Mouse (Mus musculus) spleen, adult 2 months (tissue): ENCODE results near the gene Il1rl2. TPM values are rescaled to one million over a fixed set of nuclear protein-coding genes. Genes with fewer than 3 reads are reported as not detected.

Source experiments
- DNase-seq, 2 experiments: peaks; one replicate each; pipeline versions ENCODE4 v3.0.0 to v3.0.0-alpha.2; 2012 to 2021; ENCODE audit warnings: low spot score in 2 of 2, low read depth in 1 of 2
- H3K27ac ChIP-seq: fragments of 200-500 bp; 2 replicates; pipeline ENCODE4 v1.5.1; 2012; ENCODE audit warnings: low read length, inconsistent platforms; ENCODE audit not compliant: insufficient read depth
- H3K27me3 ChIP-seq: fragments of 200-500 bp; 2 replicates; pipeline ENCODE4 v1.6.1; 2012; ENCODE audit warnings: mild to moderate bottlenecking, moderate library complexity, low read length, inconsistent platforms; ENCODE audit not compliant: control insufficient read depth, insufficient read depth
- H3K36me3 ChIP-seq: fragments of 200-500 bp; 2 replicates; pipeline ENCODE4 v1.6.1; 2012; ENCODE audit warnings: mild to moderate bottlenecking, low read length, inconsistent platforms; ENCODE audit not compliant: control insufficient read depth, insufficient read depth
- H3K4me1 ChIP-seq: fragments of 200-500 bp; 2 replicates; pipeline ENCODE4 v1.6.1; 2011; ENCODE audit warnings: inconsistent platforms; ENCODE audit not compliant: control insufficient read depth, insufficient read depth, insufficient read length
- H3K4me3 ChIP-seq: fragments of 200-500 bp; 2 replicates; pipeline ENCODE4 v1.5.1; 2011; ENCODE audit warnings: mild to moderate bottlenecking, inconsistent platforms; ENCODE audit not compliant: insufficient read depth, insufficient read length; ENCODE audit errors: extremely low read depth
- CTCF ChIP-seq: fragments of 200-500 bp; IDR thresholded peaks from 2 replicates; pipeline ENCODE4 v1.5.1; 2011; ENCODE audit warnings: mild to moderate bottlenecking, inconsistent platforms; ENCODE audit not compliant: insufficient read depth, insufficient read length, insufficient replicate concordance; ENCODE audit errors: extremely low read depth
- POLR2A ChIP-seq: fragments of 200-500 bp; IDR thresholded peaks from 2 replicates; pipeline ENCODE4 v1.6.1; 2011; ENCODE audit warnings: low read depth, low read length, inconsistent platforms
- WGBS: fragments of 180-500 bp; shearing (Covaris S2); methylation state at CpG from one replicate; pipeline ENCODE4 v1.1.7; 2018; 5-methylcytosine and 5-hydroxymethylcytosine counted together
- polyA plus RNA-seq: library from polyadenylated mRNA; depleted of rRNA; stranded (reverse); fragments of >200 nt; gene quantifications from 2 replicates; pipeline ENCODE4 v1.2.3, GENCODE M21; 2012

Il1rl2 gene
- polyA plus RNA-seq, 1 experiment, result 1.9 TPM

DNA sequence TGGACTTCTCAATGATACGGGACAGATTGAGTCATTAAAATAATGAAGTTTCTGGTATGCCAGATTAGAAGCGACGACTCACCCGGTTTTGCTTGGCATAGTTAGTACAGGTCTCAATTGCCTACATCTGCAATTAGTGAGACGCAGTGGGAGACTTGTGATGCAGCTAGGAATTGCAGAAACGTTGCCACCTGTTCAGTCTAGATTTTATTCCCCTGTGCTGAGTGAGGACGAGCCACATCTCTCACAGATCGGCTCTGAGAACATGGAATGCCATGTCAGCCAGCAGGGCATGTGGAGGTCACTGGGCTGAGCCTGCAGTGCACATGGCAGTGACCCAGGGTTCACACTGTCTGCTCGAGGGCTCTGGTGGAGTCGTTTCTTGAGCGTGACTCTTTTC, 38.4 kb downstream of the Il1rl2 start:
- no peaks in the 10 kb centered on the region for H3K27me3 ChIP-seq
- no peak overlapping the region for H3K27ac ChIP-seq
- H3K4me1 ChIP-seq, result no peaks in the 10 kb centered on the region
- DNase-seq, result no peak
- TF ChIP-seq POLR2A (no peak), CTCF (no peak)
- 88% methylated on average over 11 of the region's 11 CpGs for WGBS
- H3K36me3 ChIP-seq, result no peaks in the 10 kb centered on the region
- no peak overlapping the region for H3K4me3 ChIP-seq

DNA sequence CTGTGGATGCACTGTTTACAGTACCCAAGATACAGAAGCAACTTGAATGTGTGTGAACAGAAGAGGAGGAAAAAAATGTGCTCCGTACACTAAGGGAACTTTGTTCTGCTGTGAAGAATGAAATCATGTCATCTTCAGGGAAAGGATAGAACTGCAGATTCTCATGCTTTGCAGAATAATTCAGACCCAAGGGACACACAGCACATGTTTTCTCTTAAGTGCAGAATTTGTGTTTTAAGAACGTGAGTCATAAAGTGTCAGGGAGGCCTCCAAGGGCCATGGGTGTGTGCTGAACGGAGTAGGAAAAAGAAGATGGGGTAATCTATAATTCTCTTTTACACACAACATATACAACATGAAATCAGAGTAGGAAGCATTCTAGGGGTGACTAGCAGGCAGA, 48.5 kb downstream of the Il1rl2 start:
- WGBS, result 90% methylated on average over 3 of the region's 3 CpGs
- Histone ChIP-seq H3K36me3 (no peaks in the 10 kb centered on the region), H3K4me3 (no peak overlapping the region), H3K4me1 (no peaks in the 10 kb centered on the region), H3K27me3 (no peaks in the 10 kb centered on the region), H3K27ac (no peak overlapping the region)
- TF ChIP-seq CTCF (no peak), POLR2A (no peak)
- no peak for DNase-seq

DNA sequence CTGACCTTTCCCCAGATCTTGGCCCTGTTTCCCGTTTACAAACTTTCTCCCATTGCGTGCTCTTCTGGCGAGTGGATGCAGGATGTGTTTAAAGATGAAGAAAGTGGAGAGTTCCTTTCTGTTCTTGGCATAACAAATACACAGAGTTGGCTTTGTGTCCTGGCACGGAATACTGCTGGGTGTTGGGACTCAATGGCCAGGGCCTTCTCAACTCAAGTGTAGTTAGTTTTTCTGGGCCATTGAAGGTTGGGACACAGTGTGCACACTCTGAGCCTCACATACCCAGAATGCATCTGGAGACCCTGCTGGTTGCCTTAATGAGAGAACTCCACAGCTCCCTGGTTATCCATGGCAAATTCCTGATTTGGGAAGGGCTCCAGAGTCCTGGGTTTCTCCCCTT, 50.7 kb downstream of the Il1rl2 start:
- Histone ChIP-seq H3K4me3 (no peak overlapping the region), H3K27me3 (no peaks in the 10 kb centered on the region), H3K36me3 (no peaks in the 10 kb centered on the region), H3K4me1 (no peaks in the 10 kb centered on the region), H3K27ac (no peak overlapping the region)
- 90% methylated on average over 4 of the region's 4 CpGs for WGBS
- TF ChIP-seq CTCF (no peak), POLR2A (no peak)
- no peak for DNase-seq

DNA sequence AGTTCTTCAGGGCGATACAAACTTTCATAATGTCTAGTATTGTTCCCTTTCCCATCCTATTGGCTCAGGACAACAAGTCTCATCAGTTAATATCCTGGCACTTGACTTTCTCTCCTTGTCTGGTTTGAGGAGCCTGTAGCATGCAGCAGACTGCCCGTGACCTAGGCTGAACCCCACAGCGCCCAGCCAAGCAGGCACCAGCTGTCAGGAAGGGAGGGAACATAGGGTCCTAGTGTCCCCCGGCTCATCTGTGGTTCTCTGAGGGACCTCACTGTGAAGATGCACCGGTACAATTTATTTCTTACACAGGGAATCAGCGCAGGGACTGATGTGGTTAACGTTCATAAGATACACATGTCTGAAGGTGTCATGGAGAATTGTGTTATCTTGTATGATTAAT, 52.3 kb downstream of the Il1rl2 start:
- H3K36me3 ChIP-seq, result no peaks in the 10 kb centered on the region
- DNase-seq, result no peak
- H3K27me3 ChIP-seq, result no peaks in the 10 kb centered on the region
- TF ChIP-seq CTCF, result no peak
- TF ChIP-seq POLR2A, result no peak
- no peak overlapping the region for H3K4me3 ChIP-seq
- H3K4me1 ChIP-seq, result no peaks in the 10 kb centered on the region
- H3K27ac ChIP-seq, result no peak overlapping the region
- 64% methylated on average over 7 of the region's 7 CpGs for WGBS

DNA sequence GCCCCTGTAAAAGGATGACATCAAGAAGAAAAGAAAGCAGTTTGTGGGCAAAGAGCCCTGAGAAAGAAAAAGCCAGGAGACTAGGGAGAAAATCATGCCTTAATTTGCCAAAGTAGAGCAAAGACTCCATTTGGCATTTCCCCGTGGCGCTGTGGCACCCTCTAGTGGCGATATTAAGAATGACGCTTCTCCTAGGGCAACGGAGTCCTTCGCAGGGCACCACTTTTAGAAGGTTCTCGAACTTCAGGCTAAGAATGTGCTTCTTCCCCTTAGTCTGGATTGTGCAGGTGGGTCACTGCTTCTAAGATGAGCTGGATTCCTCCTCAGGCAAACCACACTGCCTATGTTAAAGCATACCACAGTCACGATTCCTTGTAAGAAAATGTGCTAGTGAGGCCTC, 54.4 kb downstream of the Il1rl2 start:
- Histone ChIP-seq H3K4me1 (no peaks in the 10 kb centered on the region), H3K27ac (no peak overlapping the region), H3K27me3 (no peaks in the 10 kb centered on the region), H3K4me3 (no peak overlapping the region), H3K36me3 (no peaks in the 10 kb centered on the region)
- TF ChIP-seq CTCF, result peak; percentile 89; the same call in 1 of the 2 replicates
- TF ChIP-seq POLR2A, result no peak
- peak in 1 of 2 experiments; percentile 43 for DNase-seq
- WGBS, result 14% methylated on average over 8 of the region's 8 CpGs

DNA sequence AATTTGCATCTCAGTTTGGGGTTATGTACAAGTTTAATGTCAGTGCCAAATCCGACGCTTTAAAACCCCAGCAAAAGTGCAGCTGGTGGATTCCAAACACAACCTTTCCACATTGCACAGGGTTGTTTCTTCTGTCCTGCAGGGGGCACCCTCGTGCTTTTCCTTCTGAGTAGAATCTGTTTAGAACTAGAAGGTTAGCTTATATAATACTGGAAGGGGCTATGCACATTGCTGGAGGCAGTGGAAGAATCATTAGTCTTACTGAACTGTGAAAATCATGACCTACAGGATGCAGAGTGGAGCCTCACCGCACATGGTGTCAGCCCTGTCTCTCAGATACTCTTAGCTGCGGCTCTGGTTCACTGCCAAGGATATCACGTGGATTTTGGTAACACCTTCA, 55.7 kb downstream of the Il1rl2 start:
- WGBS, result 46% methylated on average over 6 of the region's 6 CpGs
- Histone ChIP-seq H3K27ac (no peak overlapping the region), H3K36me3 (no peaks in the 10 kb centered on the region), H3K4me3 (no peak overlapping the region), H3K4me1 (no peaks in the 10 kb centered on the region), H3K27me3 (no peaks in the 10 kb centered on the region)
- DNase-seq, result peak in 1 of 2 experiments; percentile 52
- TF ChIP-seq CTCF (peak; percentile 31; the same call in 1 of the 2 replicates), POLR2A (no peak)

DNA sequence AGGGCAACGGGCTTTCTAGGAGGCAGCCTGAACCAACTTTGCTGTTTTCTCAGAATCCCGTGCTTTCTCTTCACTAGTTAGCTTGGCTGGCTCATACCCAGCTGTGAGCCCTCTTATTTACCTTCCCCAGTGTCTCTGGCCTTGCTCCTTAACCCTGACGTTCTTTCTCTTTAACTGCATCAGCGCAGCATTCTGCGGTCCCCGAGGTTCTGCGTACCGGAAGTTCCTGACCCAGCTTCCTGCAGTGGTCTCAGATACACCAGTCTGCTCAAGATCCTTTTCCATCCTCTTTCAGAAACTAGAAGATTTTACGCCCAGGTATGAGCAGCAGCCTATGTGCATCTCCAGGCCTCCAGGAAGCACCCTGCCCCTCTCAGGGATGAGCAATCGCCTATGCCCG, 56.6 kb downstream of the Il1rl2 start:
- 66% methylated on average over 11 of the region's 11 CpGs for WGBS
- no peak for DNase-seq

More for the DNA sequence above, 56.6 kb downstream of the Il1rl2 start:
- Histone ChIP-seq H3K4me3 (no peak overlapping the region), H3K27ac (no peak overlapping the region), H3K27me3 (no peaks in the 10 kb centered on the region), H3K36me3 (no peaks in the 10 kb centered on the region), H3K4me1 (no peaks in the 10 kb centered on the region)
- TF ChIP-seq POLR2A (no peak), CTCF (no peak)
